Mouse (Mus musculus) intestine, embryonic 14.5 days (tissue): ENCODE measurements at regions not wholly inside any gene's neighbourhood (a gene's known extent, or its start where the extent isn't known, plus 50 kb on each side); places are given as distances from the start of the nearest gene placed in this dataset. TPM values are rescaled to one million over a fixed set of nuclear protein-coding genes. Genes with fewer than 3 reads are reported as not detected.
A peak's percentile ranks its signal among the peaks of the same experiment; 100 is the strongest.
"Not testable (repeated sequence)": the region's sequence is repeated elsewhere in the genome, so short reads cannot be mapped to it uniquely, and the experiment has no call there.

Source experiments
- ATAC-seq: fragments of 200-750 bp; cut with Nextera tagmentation; replicated peaks from 2 replicates; pipeline ENCODE4 v1.8.0; 2017; ENCODE audit warnings: low read depth, moderate number of reproducible peaks, moderate TSS enrichment, moderate library complexity; ENCODE audit not compliant: low FRiP score, low TSS enrichment
- DNase-seq: peaks from one replicate; pipeline ENCODE4 v3.0.0-alpha.2; 2018; ENCODE audit warnings: low spot score
- H3K27ac ChIP-seq: fragments of 300-500 bp; sonication (generic); 2 replicates; pipeline ENCODE4 v1.5.1; 2014; ENCODE audit warnings: low read depth, mild to moderate bottlenecking, control low read depth
- H3K27me3 ChIP-seq: fragments of 300-500 bp; sonication (generic); replicated peaks from 2 replicates; pipeline ENCODE4 v1.6.1; 2014; ENCODE audit warnings: low read length, control low read depth; ENCODE audit not compliant: control insufficient read depth, insufficient read depth
- H3K36me3 ChIP-seq: fragments of 300-500 bp; sonication (generic); 2 replicates; pipeline ENCODE4 v1.6.1; 2014; ENCODE audit warnings: low read length, control low read depth; ENCODE audit not compliant: control insufficient read depth, insufficient read depth
- H3K4me1 ChIP-seq: fragments of 300-500 bp; sonication (generic); replicated peaks from 2 replicates; pipeline ENCODE4 v1.6.1; 2014; ENCODE audit warnings: low read length, control low read depth, mixed read lengths; ENCODE audit not compliant: control insufficient read depth, insufficient read depth
- H3K4me2 ChIP-seq: fragments of 300-500 bp; sonication (generic); 2 replicates; pipeline ENCODE4 v1.6.1; 2014; ENCODE audit warnings: low read length
- H3K4me3 ChIP-seq: fragments of 300-500 bp; sonication (generic); 2 replicates; pipeline ENCODE4 v1.5.1; 2014; ENCODE audit warnings: low read depth, low read length, control low read depth, mixed read lengths
- H3K9ac ChIP-seq: fragments of 300-500 bp; sonication (generic); 2 replicates; pipeline ENCODE4 v1.6.1; 2014; ENCODE audit warnings: mild to moderate bottlenecking, low read length
- H3K9me3 ChIP-seq: fragments of 300-500 bp; sonication (generic); 2 replicates; pipeline ENCODE4 v1.6.1; 2016; ENCODE audit warnings: low read length, control low read depth; ENCODE audit not compliant: control insufficient read depth
- WGBS: fragments of 180-500 bp; shearing (Covaris S2); extraction: QIAGEN DNeasy Blood & Tissue Kit; methylation state at CpG from one replicate; pipeline ENCODE4 v1.1.7; 2014; 5-methylcytosine and 5-hydroxymethylcytosine counted together
- microRNA-seq: library from miRNA; unstranded; fragments of <30 nt; microRNA quantifications from one replicate; pipeline ENCODE4, GENCODE M21; 2016

DNA sequence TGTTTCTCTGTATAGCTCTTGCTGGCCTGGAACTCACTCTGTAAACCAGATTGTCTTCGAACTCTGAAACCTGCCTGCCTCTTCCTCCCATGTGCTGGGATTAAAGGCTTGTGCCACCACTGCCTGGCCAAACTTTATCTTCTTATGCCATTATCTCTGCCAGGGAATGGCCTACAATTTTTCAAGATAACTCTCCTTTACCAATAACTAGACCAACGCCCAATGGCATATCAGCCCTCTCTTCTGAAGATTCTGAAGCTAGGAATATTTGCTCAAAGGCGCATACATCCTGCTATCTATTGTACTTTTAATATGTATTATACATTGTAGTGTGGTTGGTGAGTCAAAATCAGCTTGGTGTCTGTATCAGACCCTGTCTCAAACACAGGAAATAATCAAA is 235.4 kb upstream of the Cts3 start:
- not testable (repeated sequence) for H3K4me1 ChIP-seq, H3K4me3 ChIP-seq, H3K36me3 ChIP-seq, H3K27me3 ChIP-seq, DNase-seq, H3K9me3 ChIP-seq, H3K27ac ChIP-seq, H3K9ac ChIP-seq, ATAC-seq
- H3K4me2 ChIP-seq: peak overlapping the region; percentile 48
- 92% methylated on average over 3 of the region's 3 CpGs for WGBS

DNA sequence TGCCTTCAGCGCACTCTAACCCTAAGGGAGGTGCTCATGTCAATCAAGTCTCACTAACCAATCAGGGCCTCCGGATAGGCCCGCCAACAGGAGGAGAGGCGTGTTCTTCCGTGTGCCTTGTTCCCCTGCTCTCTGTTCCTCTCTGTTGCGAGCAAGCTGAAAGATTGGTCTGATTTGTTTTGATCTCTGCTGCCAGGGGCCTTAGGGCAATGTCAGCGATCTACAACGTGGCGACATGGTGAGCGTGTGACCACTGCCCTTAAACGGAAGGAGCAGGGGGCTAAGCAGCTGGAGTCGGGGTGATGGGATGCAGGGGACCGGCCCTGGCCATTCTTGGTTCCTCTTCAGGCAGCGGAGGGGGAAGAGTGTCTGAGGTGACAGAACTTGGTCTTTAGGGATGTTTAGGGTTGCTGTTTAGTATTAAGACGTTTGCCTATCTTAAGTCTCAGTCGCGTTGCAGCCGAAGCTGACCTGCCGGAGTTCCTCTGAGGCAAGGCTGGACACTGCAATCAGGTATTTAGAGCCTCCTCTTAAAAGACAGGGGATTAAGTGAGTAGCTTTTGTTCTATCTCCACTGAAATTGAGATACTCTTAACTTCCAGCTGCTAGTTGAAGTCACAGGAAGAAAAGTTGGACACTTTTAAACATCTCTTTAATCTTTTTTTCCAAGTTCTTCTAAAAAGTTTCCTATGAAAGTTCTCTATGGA is 234.4 kb upstream of the Cts3 start:
- peak; percentile 79 for DNase-seq
- H3K4me3 ChIP-seq: peak overlapping the region; percentile 60
- not testable (repeated sequence) for H3K9me3 ChIP-seq, H3K4me1 ChIP-seq, H3K36me3 ChIP-seq, H3K27ac ChIP-seq, H3K27me3 ChIP-seq
- H3K9ac ChIP-seq: peak overlapping the region; percentile 56
- peak overlapping the region; percentile 48 for H3K4me2 ChIP-seq
- WGBS: under 1% methylated on average over 19 of the region's 19 CpGs
- ATAC-seq: 0 out of 2 replicates have a peak, but pooled peaks have one; percentile 71

DNA sequence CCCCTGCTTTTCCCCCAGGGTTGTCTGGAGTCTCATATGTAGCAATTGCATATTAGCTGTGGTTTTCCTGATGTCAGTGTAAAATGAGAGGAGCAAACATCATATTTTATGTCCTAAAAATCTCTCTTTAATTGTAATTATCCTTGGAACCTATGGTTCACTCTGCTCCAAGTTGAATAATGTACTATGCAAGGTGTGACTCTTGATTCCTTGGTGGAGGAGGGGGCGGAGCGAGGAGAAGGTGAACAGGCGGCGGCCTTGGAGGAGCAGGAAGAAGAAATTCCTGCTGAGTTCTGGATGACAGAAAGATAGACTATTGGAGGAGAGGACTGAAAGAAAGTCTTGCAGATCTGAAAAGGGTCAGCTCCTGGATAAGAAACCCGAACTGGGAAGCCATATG is 233.8 kb upstream of the Cts3 start:
- DNase-seq, H3K27ac ChIP-seq, H3K27me3 ChIP-seq, ATAC-seq, H3K4me1 ChIP-seq, H3K36me3 ChIP-seq, H3K9me3 ChIP-seq, H3K9ac ChIP-seq: not testable (repeated sequence)
- H3K4me3 ChIP-seq: peak overlapping the region; percentile 60
- peak overlapping the region; percentile 48 for H3K4me2 ChIP-seq
- 17% methylated on average over 5 of the region's 5 CpGs for WGBS

DNA sequence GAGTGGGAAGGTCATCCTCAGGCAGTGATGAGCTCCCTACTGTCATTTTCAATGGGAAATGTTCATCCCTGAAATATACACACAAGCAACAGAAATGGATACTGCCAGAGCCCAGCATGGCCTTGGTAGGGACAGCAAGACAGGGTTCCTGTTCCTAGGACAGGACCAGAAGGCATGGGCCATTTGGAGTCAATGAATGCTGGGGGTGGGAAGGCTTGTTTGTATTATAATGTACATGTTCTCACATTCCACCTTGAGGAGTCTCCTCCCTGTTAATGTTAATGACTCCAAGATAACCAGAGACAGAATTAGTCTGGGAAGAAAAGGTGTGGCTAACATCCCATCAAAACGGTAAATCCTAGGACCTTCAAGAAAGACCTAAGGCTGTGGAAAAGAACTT is 193.5 kb upstream of the Cts3 start:
- not testable (repeated sequence) for H3K9me3 ChIP-seq, H3K4me2 ChIP-seq, H3K4me1 ChIP-seq, H3K36me3 ChIP-seq, H3K4me3 ChIP-seq, DNase-seq, ATAC-seq, H3K27ac ChIP-seq, H3K27me3 ChIP-seq, H3K9ac ChIP-seq
- WGBS: 81% methylated on average over 1 of the region's 1 CpGs

Small RNAs in the stretch of these regions (microRNA-seq; reads per million reads assigned to microRNA genes)
- not detected for gene Gm23739
